Mouse (Mus musculus) liver, postnatal 0 days (tissue): ENCODE measurements around the gene Sbf2. TPM values are rescaled to one million over a fixed set of nuclear protein-coding genes. Genes with fewer than 3 reads are reported as not detected.

Experiments
- ATAC-seq: fragments of 200-750 bp; cut with Nextera tagmentation; 2 replicates; pipeline ENCODE4 v1.8.0; 2017; ENCODE audit warnings: mild to moderate bottlenecking, moderate library complexity
- DNase-seq: peaks from one replicate; pipeline ENCODE4 v3.0.0-alpha.2; 2016
- H3K27ac ChIP-seq: fragments of 300-500 bp; sonication (generic); 2 replicates; pipeline ENCODE4 v1.5.1; 2014; ENCODE audit warnings: antibody characterized with exemption, moderate library complexity, mild to moderate bottlenecking, low read depth
- H3K27me3 ChIP-seq: fragments of 300-500 bp; sonication (generic); 2 replicates; pipeline ENCODE4 v1.6.1; 2014; ENCODE audit warnings: low read length, control low read depth, mixed read lengths; ENCODE audit not compliant: insufficient read depth
- H3K36me3 ChIP-seq: fragments of 300-500 bp; sonication (generic); replicated peaks from 2 replicates; pipeline ENCODE4 v1.6.1; 2014; ENCODE audit warnings: mild to moderate bottlenecking, control low read depth, low read length, moderate library complexity, mixed read lengths; ENCODE audit not compliant: insufficient read depth
- H3K4me1 ChIP-seq: fragments of 300-500 bp; sonication (generic); 2 replicates; pipeline ENCODE4 v1.6.1; 2014; ENCODE audit warnings: antibody characterized with exemption, mild to moderate bottlenecking, control low read depth; ENCODE audit not compliant: insufficient read depth
- H3K4me2 ChIP-seq: fragments of 300-500 bp; sonication (generic); 2 replicates; pipeline ENCODE4 v1.6.1; 2014; ENCODE audit warnings: low read depth, mild to moderate bottlenecking, low read length, moderate library complexity, mixed read lengths
- H3K4me3 ChIP-seq: fragments of 300-500 bp; sonication (generic); 2 replicates; pipeline ENCODE4 v1.5.1; 2014; ENCODE audit warnings: low read depth, low read length
- H3K9ac ChIP-seq: fragments of 300-500 bp; sonication (generic); replicated peaks from 2 replicates; pipeline ENCODE4 v1.6.1; 2014; ENCODE audit warnings: mild to moderate bottlenecking, moderate library complexity
- H3K9me3 ChIP-seq: fragments of 300-500 bp; sonication (generic); 2 replicates; pipeline ENCODE4 v1.6.1; 2016; ENCODE audit warnings: mild to moderate bottlenecking, control low read depth, low read length, mixed read lengths
- CTCF ChIP-seq: sonication (generic); IDR thresholded peaks from 2 replicates; pipeline ENCODE4 v1.5.1; 2016; ENCODE audit warnings: antibody characterized with exemption, low read depth
- EP300 ChIP-seq: IDR thresholded peaks from 2 replicates; pipeline ENCODE4 v1.6.1; 2016; ENCODE audit warnings: antibody characterized with exemption, low read depth, mild to moderate bottlenecking
- WGBS: fragments of 180-500 bp; shearing (Covaris S2); extraction: QIAGEN DNeasy Blood & Tissue Kit; methylation state at CpG from one replicate; pipeline ENCODE4 v1.1.7; 2014; ENCODE audit not compliant: insufficient replicate concordance; 5-methylcytosine and 5-hydroxymethylcytosine counted together
- polyA plus RNA-seq: library from polyadenylated mRNA; unstranded; fragments of >200 nt; fragmentation: Nextera tagmentation; extraction: Ambion mirVana; gene quantifications from 2 replicates; pipeline ENCODE4 v1.2.1, GENCODE M21; 2015

Gene Sbf2
- polyA plus RNA-seq, 1 experiment from 2014 or later: 5.9 TPM

DNA sequence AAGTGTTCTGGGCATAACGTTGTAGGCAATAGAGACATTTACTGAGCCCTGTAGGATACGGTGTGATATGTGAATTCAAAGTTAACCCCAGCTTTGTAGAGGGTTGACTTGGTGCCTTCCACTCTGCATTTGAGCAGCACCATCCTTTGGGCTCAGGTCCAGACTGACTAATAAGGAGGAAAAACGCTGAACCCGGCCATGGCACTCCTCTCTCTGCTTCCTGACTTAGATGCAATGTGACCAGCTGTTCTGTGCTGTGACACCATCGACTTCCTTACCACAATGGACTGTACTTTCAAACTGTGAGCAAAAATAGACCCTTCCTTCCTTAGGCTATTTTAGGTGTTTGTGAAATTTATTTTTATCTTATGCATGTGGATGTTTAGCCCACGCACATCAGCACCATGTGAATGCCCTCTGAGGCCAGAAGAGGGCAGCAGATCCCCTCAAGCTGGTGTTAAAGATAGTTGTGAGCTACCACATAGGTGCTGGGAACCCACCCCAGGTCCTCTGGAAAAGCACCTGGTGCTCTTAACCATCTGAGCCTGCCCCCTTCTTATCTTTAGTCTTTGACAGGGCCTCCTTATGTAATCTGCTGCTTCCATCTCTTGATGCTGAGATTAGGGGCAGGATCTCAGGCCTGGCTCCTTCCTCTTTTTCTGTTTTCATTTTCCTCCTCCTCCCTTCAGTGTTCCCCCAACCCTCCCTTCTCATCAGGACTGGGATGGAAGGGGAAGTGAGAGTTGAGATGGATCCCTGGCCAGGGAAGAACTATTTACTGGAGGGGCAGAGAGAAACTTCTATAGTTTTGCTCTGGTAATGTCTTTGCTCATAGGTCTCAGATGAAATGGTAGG lies 34.6 kb upstream of the Sbf2 start:
- Histone ChIP-seq H3K27ac (peak overlapping the region; percentile 55), H3K4me2 (no peak overlapping the region), H3K4me3 (no peak overlapping the region), H3K9me3 (no peaks in the 10 kb centered on the region), H3K4me1 (peaks cover 10% of the 10 kb centered on the region), H3K9ac (no peak overlapping the region), H3K36me3 (no peaks in the 10 kb centered on the region), H3K27me3 (no peaks in the 10 kb centered on the region)
- DNase-seq (no peak), ATAC-seq (peak; percentile 41)
- 0 out of 2 replicates have a peak, but pooled peaks have one; percentile 18 for TF ChIP-seq CTCF
- TF ChIP-seq EP300: no peak
- 60% methylated on average over 6 of the region's 6 CpGs for WGBS

DNA sequence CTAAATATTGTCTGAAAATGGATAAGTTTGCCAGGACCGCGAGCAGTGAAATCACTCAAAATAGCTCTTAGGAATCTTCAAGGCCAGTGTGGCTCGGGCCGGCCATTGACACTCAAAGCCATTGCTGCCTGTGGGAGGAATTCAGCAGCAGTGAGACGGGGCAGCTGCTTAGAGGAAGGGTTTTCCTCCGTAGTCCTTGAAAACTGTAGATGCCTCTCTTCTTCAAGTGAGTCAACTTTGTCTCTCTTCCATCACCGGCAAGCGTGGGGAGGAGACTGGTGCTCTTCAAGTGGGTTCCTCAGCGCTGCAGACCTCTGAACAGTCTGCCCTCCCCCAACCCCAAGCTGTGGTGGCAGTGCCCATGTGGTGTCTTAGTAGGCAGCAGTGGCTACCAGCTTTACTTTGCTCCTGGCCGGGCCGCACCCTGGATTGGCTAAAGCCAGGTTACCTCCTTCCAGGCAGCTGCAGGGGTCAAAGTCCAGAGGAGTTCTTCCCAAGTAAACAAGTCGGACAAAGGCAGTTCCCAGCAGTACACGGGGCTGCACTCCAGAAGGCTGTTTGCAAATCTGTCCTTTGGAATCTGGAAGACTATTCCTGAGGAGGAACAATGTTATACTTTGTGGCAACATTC lies 33.8 kb upstream of the Sbf2 start:
- Histone ChIP-seq H3K9ac (no peak overlapping the region), H3K27ac (peak overlapping the region; percentile 55), H3K9me3 (no peaks in the 10 kb centered on the region), H3K4me3 (no peak overlapping the region), H3K4me1 (peaks cover 10% of the 10 kb centered on the region), H3K27me3 (no peaks in the 10 kb centered on the region), H3K4me2 (peak overlapping the region; percentile 31), H3K36me3 (no peaks in the 10 kb centered on the region)
- WGBS: 62% methylated on average over 13 of the region's 13 CpGs
- TF ChIP-seq EP300 (no peak), CTCF (no peak)
- DNase-seq (peak; percentile 63), ATAC-seq (peak; percentile 90)

DNA sequence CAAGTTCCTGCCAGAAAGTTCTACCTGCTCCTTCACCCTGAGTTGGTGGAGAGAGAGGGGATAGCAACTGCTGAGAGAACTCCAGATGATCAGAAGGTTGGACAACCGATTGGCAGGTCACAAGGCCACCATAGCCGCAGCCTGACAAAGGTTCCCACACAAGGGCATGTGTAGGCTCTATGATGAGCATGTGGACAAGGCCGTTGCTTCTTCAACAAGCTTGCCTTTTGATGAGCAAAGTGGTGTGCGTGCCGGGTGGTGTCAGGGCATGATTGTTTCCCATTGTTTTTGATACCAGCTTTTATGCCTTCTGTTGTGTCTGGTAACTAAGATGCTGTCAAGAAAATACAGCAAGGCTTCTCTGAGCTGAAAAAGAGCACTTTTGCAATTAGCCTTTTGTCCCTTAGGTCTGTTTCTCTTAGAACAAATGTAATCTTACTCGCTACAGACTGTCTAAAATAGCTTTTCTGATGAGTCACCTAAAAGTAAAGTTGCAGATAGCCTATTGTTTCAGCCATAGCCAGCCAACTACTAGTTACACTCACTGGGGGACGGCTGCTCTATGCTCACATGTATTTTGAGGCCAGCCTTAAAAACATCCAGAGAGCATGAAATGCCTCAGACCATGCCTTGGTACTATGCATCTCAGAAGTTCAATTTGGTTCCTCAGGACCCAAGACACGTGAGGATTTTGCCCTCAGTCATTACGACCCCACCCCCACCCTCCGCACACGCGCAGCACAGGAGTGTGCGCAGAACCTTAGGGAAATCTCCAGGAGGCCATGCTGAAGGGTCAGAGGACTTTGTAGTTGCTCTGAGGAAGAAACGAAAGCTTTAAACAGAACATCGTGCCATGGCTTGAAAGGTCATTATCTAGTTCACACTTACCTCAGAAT lies 33.1 kb upstream of the Sbf2 start:
- H3K27me3 ChIP-seq: no peaks in the 10 kb centered on the region
- no peak for DNase-seq
- ATAC-seq: peak; percentile 15; the same call in 1 of the 2 replicates
- H3K9ac ChIP-seq: no peak overlapping the region
- no peaks in the 10 kb centered on the region for H3K36me3 ChIP-seq
- peak overlapping the region; percentile 55 for H3K27ac ChIP-seq
- peak overlapping the region; percentile 31 for H3K4me2 ChIP-seq
- H3K4me1 ChIP-seq: peaks cover 10% of the 10 kb centered on the region
- 77% methylated on average over 15 of the region's 15 CpGs for WGBS
- TF ChIP-seq CTCF (no peak), EP300 (no peak)
- H3K9me3 ChIP-seq: no peaks in the 10 kb centered on the region
- no peak overlapping the region for H3K4me3 ChIP-seq

DNA sequence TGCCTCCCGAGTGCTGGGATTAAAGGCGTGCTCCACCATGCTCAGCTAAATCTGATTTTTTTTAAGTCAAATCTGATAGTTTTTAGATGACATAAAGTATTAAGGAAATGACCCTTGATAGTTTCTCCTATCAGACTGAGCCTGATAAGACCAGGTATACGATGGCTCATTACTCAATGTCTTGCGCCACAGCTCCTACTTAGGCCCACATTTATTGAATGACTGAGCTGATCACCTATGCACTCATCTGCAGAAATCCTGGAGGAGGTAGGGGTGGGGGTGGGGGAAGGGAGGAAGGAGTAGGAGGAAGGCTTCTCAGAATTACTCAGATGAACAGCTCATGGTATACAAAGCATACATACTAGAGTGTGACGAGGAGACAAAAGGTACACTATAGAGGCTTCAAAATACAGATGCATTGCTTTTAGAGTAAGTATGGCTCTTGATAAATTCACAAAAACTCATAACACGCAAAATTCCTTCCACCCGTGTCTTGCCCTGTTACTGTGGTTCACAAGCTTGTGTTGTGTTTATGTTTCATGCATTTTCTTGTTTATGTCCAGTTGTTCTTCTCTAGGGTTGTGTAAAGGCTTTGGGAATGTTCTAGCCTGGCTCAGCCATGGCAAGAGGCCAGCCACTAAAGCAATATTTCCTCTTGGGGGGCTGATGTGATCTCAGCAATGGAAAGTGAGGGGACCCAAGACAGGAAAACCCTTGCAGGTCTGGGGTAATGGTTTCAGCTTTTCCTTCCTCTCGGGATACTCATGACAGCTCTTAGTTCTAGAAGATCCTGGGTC lies 32.1 kb upstream of the Sbf2 start:
- Histone ChIP-seq H3K9ac (no peak overlapping the region), H3K27me3 (no peaks in the 10 kb centered on the region), H3K9me3 (no peaks in the 10 kb centered on the region), H3K27ac (peak overlapping the region; percentile 35; the same call in 1 of the 2 replicates), H3K36me3 (no peaks in the 10 kb centered on the region), H3K4me2 (peak overlapping the region; percentile 31), H3K4me3 (no peak overlapping the region), H3K4me1 (peaks cover 10% of the 10 kb centered on the region)
- ATAC-seq (no peak), DNase-seq (no peak)
- no peak for TF ChIP-seq CTCF
- peak; percentile 13; the same call in 1 of the 2 replicates for TF ChIP-seq EP300
- 66% methylated on average over 8 of the region's 8 CpGs for WGBS

DNA sequence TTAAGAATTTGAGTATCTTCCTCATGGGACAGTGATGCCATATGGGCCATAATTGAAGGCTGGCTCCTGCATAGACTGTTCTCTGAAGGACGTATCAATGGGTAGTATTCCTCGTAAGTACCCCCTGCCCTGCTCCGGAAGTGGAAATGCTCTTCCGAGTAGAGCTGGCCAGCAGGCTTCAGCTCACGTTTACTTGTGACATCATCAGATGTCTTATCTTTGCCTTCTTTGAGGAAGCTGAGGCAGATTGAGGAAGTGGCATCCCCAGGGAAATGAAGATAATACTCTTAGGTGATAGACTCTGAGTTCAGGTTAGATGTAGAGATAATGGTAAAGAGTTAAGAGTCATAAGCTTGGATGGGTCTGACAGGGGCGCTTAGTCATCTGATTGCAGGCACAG lies 31.1 kb upstream of the Sbf2 start:
- TF ChIP-seq CTCF (no peak), EP300 (no peak)
- DNase-seq: no peak
- ATAC-seq: no peak
- Histone ChIP-seq H3K27ac (no peak overlapping the region), H3K4me3 (no peak overlapping the region), H3K4me1 (peaks cover 10% of the 10 kb centered on the region), H3K9ac (no peak overlapping the region), H3K27me3 (no peaks in the 10 kb centered on the region), H3K36me3 (no peaks in the 10 kb centered on the region), H3K4me2 (no peak overlapping the region), H3K9me3 (no peaks in the 10 kb centered on the region)
- 49% methylated on average over 6 of the region's 6 CpGs for WGBS
